Mouse (Mus musculus): ENCODE measurements around the gene Rabl3. TPM values are rescaled to one million over a fixed set of nuclear protein-coding genes. Genes with fewer than 3 reads are reported as not detected.

Gene Rabl3
- polyA plus RNA-seq, 2 experiments = 3.8 to 14.0 TPM

- no peak for DNase-seq (ENCODE audit: low read depth in 3 of 3, low spot score in 3 of 3)
- no peak for TF ChIP-seq CTCF (IDR thresholded peaks at IDR 0.05; ENCODE audit: low read depth)
- TF ChIP-seq EP300 (IDR thresholded peaks at IDR 0.05; ENCODE audit: low read depth) = no peak
- Histone ChIP-seq H3K4me2 (ENCODE audit: low read depth) (no peak overlapping the region), H3K9ac (replicated peaks) (no peak overlapping the region), H3K27ac (no peak overlapping the region), H3K36me3 (replicated peaks; ENCODE audit: control insufficient read depth, insufficient read depth, low read depth) (peaks cover 3% of the 10 kb centered on the region), H3K9me3 (ENCODE audit: control insufficient read depth, low read length) (no peaks in the 10 kb centered on the region), H3K4me1 (replicated peaks; ENCODE audit: control insufficient read depth in 2 of 2, insufficient read depth in 2 of 2, low read length in 1 of 2) (no peaks in the 10 kb centered on the region), H3K27me3 (ENCODE audit: control insufficient read depth, insufficient read depth, low read length) (no peaks in the 10 kb centered on the region), H3K4me3 (ENCODE audit: insufficient read depth in 1 of 2, low read depth in 2 of 2, low read length in 2 of 2) (no peak overlapping the region)
- ATAC-seq (ENCODE audit: insufficient read depth) = no peak
- 85% methylated on average over 15 of the region's 15 CpGs for WGBS (ENCODE audit: insufficient replicate concordance)
Measured at GRCm38 (mm10) chr16:37511489-37511888, 28.2 kb upstream of the Rabl3 start.

- TF ChIP-seq EP300 (IDR thresholded peaks at IDR 0.05; ENCODE audit: low read depth) (no peak), CTCF (IDR thresholded peaks at IDR 0.05; ENCODE audit: low read depth) (no peak)
- H3K4me2 ChIP-seq (ENCODE audit: low read depth) = no peak overlapping the region
- no peaks in the 10 kb centered on the region for H3K4me1 ChIP-seq (replicated peaks; ENCODE audit: control insufficient read depth in 2 of 2, insufficient read depth in 2 of 2, low read length in 1 of 2)
- H3K4me3 ChIP-seq (ENCODE audit: insufficient read depth in 1 of 2, low read depth in 2 of 2, low read length in 2 of 2) = no peak overlapping the region
- ATAC-seq (ENCODE audit: insufficient read depth) = no peak
- H3K27ac ChIP-seq = no peak overlapping the region
- no peaks in the 10 kb centered on the region for H3K27me3 ChIP-seq (ENCODE audit: control insufficient read depth, insufficient read depth, low read length)
- H3K9me3 ChIP-seq (ENCODE audit: control insufficient read depth, low read length) = no peaks in the 10 kb centered on the region
- DNase-seq (ENCODE audit: low read depth in 3 of 3, low spot score in 3 of 3) = no peak
- peaks cover 3% of the 10 kb centered on the region for H3K36me3 ChIP-seq (replicated peaks; ENCODE audit: control insufficient read depth, insufficient read depth, low read depth)
- H3K9ac ChIP-seq (replicated peaks) = no peak overlapping the region
- 80% methylated on average over 8 of the region's 8 CpGs for WGBS (ENCODE audit: insufficient replicate concordance)
Measured at GRCm38 (mm10) chr16:37514644-37515043, 25.0 kb upstream of the Rabl3 start.

DNA sequence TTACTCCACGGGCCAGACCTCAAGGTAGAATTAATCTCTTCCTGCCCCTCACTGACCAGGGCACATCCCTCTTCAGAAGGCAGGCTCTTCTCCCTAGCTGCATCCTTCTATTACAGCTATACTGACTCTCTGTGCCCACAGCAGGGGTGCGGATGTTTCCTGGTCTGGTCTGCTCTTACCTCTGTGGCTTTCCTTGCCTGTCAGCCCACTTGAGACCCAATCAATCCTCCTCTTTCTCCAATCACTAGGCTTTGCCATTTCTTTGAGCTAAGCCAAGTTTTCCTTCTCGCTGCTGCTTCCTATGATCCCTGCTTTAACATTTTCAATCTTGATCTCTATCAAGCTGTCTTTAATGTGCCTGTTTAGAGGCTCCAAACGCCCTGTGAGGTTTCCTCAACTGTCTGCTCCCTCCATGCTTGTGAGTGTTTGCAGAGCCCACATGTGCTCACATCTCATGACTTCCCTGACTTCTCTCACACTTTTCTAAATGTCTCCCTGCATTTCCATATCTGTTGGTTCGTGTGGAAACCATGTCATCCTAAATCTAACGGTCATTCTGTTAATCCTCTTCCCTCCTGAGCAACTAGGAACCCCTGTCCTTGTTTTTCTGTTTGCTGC is 23.2 kb upstream of the Rabl3 start:
- Histone ChIP-seq H3K36me3 (replicated peaks; ENCODE audit: control insufficient read depth, insufficient read depth, low read depth) (peaks cover 3% of the 10 kb centered on the region), H3K4me1 (replicated peaks; ENCODE audit: control insufficient read depth in 2 of 2, insufficient read depth in 2 of 2, low read length in 1 of 2) (no peaks in the 10 kb centered on the region), H3K4me3 (ENCODE audit: insufficient read depth in 1 of 2, low read depth in 2 of 2, low read length in 2 of 2) (no peak overlapping the region), H3K27me3 (ENCODE audit: control insufficient read depth, insufficient read depth, low read length) (no peaks in the 10 kb centered on the region), H3K27ac (no peak overlapping the region), H3K9ac (replicated peaks) (no peak overlapping the region), H3K9me3 (ENCODE audit: control insufficient read depth, low read length) (no peaks in the 10 kb centered on the region), H3K4me2 (ENCODE audit: low read depth) (no peak overlapping the region)
- WGBS (ENCODE audit: insufficient replicate concordance) = 65% methylated on average over 6 of the region's 6 CpGs
- no peak for TF ChIP-seq CTCF (IDR thresholded peaks at IDR 0.05; ENCODE audit: low read depth)
- no peak for TF ChIP-seq EP300 (IDR thresholded peaks at IDR 0.05; ENCODE audit: low read depth)
- ATAC-seq (ENCODE audit: insufficient read depth) = no peak
- DNase-seq (ENCODE audit: low read depth in 3 of 3, low spot score in 3 of 3) = no peak

DNA sequence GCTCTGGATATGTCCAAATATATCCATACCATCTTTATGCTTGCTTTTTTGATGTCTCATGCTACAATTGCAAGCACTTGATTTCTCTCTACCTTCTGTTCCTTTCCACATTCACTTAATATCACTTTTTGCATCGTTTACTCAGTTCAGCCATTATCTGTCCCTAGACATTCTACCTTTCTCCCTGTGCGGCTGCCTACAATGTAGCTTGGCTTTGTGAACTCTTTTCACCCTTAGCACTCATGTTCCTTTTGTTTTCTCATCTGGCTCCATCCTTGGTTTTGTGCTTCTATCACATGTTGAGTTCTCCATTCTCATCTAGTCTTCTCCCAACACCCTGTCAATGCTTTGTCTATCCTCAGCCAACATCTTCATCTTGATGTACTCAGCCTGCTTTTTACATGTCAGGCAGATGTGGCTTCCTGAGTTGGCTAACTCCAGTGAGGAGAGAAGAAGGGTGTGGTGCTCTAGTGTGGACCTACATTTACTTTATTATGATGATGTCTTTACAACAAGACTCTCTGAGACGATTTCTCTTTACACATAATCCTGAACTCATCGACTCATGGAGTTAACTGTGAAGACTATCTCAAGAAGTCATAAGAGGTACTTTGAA is 22.0 kb upstream of the Rabl3 start:
- WGBS (ENCODE audit: insufficient replicate concordance) = 72% methylated on average over 4 of the region's 4 CpGs
- Histone ChIP-seq H3K9me3 (ENCODE audit: control insufficient read depth, low read length) (no peaks in the 10 kb centered on the region), H3K27me3 (ENCODE audit: control insufficient read depth, insufficient read depth, low read length) (no peaks in the 10 kb centered on the region), H3K4me1 (replicated peaks; ENCODE audit: control insufficient read depth in 2 of 2, insufficient read depth in 2 of 2, low read length in 1 of 2) (no peaks in the 10 kb centered on the region), H3K4me3 (ENCODE audit: insufficient read depth in 1 of 2, low read depth in 2 of 2, low read length in 2 of 2) (no peak overlapping the region), H3K4me2 (ENCODE audit: low read depth) (no peak overlapping the region), H3K36me3 (replicated peaks; ENCODE audit: control insufficient read depth, insufficient read depth, low read depth) (peaks cover 8% of the 10 kb centered on the region), H3K9ac (replicated peaks) (no peak overlapping the region), H3K27ac (no peak overlapping the region)
- DNase-seq (ENCODE audit: low read depth in 3 of 3, low spot score in 3 of 3) (no peak), ATAC-seq (ENCODE audit: insufficient read depth) (no peak)
- TF ChIP-seq CTCF (IDR thresholded peaks at IDR 0.05; ENCODE audit: low read depth) (no peak), EP300 (IDR thresholded peaks at IDR 0.05; ENCODE audit: low read depth) (no peak)

GRCm38 (mm10) chr16:37518662-37519061 is 21.0 kb upstream of the Rabl3 start:
- 55% methylated on average over 2 of the region's 2 CpGs for WGBS (ENCODE audit: insufficient replicate concordance)
- Histone ChIP-seq H3K9ac (replicated peaks) (no peak overlapping the region), H3K4me1 (replicated peaks; ENCODE audit: control insufficient read depth in 2 of 2, insufficient read depth in 2 of 2, low read length in 1 of 2) (no peaks in the 10 kb centered on the region), H3K4me2 (ENCODE audit: low read depth) (no peak overlapping the region), H3K27ac (no peak overlapping the region), H3K36me3 (replicated peaks; ENCODE audit: control insufficient read depth, insufficient read depth, low read depth) (peaks cover 12% of the 10 kb centered on the region), H3K27me3 (ENCODE audit: control insufficient read depth, insufficient read depth, low read length) (no peaks in the 10 kb centered on the region), H3K9me3 (ENCODE audit: control insufficient read depth, low read length) (peaks cover under 1% of the 10 kb centered on the region; the same call in 1 of the 2 replicates), H3K4me3 (ENCODE audit: insufficient read depth in 1 of 2, low read depth in 2 of 2, low read length in 2 of 2) (no peak overlapping the region)
- TF ChIP-seq CTCF (IDR thresholded peaks at IDR 0.05; ENCODE audit: low read depth) (no peak), EP300 (IDR thresholded peaks at IDR 0.05; ENCODE audit: low read depth) (no peak)
- ATAC-seq (ENCODE audit: insufficient read depth) (no peak), DNase-seq (ENCODE audit: low read depth in 3 of 3, low spot score in 3 of 3) (no peak)

Measured in liver, embryonic 14.5 days (tissue).